Mouse (Mus musculus): Measurements from ENCODE around the gene Emilin1.

Emilin1 gene

DNA sequence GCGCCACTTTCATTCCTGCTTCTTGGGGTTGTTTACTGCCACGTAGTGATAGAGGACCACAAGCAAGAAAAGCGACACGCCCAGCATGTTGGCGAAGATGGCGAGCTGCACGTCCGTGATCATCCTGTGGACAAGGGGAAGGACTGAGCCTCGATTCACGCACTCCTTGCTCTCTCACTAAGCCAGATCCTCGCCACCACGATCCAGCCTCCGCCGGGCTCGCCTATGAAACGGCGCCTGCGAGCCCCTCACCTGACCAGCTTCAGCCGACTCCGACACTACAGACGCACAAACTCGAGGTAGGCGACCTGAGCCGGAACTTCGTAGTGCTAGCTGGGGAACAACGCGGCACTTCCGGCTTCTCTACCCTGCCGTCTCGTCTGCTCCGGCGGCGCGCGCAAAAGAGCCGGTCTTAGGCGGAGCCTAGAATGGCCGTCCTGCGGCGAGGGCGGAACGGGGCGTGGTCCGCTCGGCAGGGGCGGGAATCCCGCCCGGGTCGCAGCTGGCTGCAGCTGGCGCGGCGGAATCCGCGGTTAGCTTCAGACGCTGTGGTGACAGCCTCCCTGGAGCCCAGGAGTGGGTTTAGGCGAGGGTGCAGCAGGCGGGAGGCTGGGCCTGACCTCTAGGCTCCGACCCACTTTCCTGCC is 5.7 kb upstream of the Emilin1 start, which contains the start of gene Ost4:
Ost4 (minus strand) TSS at position 376 of the 647 bp plus-strand sequence.
- DNase-seq (ENCODE audit: low spot score in 2 of 2) = peak; percentile 84 to 91

DNA sequence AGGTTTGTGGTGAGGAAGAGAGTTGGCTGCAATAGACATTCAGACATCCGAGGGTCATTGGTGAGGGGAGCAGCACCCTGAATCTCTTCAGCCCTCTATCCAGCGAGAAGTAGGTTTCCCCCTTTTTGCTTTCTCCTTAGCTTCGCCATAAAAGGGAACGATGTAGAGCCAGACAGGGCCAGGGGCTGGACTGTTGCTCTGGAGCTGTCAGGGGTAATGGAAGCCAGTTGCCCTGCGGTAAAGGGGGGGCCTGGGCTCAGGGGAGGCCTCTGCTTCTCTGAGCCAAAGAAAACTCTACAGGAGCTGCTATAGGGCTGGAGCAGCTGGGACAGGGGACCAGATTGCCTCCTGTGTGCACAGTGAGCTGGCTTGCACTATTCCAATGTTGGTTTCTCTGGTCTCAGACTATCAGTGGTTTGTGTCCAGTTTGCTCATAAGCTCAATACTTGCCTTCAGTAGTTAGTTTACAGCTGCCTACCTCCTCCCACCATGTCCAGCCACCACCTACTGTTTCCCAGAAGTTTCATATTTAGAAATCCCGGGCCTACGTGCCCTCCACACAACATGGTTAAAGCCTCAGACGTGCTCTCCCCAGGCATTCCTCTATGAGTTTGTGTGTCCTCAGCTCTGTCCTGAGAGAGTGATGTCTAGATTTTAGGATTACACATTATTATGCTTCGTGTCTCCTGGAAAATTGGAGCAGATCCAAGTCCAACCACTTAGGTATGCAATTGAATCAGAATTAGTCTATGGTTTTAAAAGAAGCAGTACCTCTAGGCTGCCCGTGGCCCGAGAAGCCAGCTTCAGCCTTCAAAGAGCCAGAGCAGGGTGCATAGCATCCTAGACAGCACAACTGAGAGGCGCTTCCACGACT is 4.5 kb upstream of the Emilin1 start:
- no peak for DNase-seq (ENCODE audit: low spot score in 2 of 2)

DNA sequence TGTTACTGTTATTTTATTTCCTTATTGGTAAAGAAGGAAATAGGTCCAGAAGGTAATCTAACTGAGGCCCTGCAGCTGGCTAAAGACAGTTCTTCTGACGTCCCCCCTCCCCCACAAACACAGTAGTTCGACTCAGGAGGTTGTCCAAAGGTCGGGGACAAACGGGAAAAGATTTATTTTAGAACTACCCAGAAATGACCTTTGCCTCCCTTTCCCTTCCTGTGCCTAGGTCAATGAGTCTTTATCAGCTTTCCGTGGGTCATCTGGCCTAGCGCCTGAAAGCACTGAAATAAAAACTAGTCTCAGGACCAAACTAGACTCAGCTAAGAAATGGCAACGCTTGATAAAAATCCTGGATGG is 3.9 kb upstream of the Emilin1 start:
- no peak for DNase-seq (ENCODE audit: low spot score in 2 of 2)

DNA sequence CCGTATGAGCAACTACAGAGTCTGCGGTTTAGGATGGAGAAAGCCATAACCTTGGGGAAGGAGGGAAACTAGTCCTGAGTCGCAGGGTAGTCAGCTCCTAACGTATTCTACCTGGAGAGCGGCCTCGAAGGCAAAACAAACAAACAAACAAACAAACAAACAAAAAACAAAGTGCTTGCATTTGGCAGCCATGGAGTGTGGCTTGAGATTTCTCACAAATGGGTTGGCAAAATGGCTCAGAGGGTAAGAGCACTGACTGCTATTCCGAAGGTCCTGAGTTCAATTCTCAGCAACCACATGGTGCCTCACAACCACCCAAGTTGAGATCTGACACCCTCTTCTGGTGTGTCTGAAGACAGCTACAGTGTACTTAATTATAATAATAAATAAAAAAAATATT is 3.3 kb upstream of the Emilin1 start:
- no peak for DNase-seq (ENCODE audit: low spot score in 2 of 2)

GRCm38 (mm10) chr5:30910481-30910880 is 2.7 kb upstream of the Emilin1 start:
- DNase-seq (ENCODE audit: low spot score in 2 of 2) = no peak

DNA sequence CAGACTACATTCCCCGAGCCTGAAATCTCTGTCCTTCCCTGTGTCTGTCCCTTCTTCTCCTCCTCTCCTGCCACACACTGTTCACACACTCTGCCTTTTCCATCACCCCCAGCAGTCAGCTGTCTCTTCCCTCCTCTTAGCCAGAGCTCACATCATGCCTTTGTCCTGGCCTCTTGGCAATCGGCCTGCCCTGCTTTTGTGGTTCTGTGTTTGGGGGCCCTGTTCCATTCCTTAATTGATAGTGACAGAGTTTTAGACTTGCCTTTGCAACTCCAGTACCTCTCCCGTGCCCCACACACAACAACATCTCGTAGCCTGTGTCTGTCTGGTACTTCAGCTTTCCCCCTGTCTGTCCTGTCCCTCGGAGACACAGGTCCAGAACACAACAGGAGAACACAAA is 1.0 kb upstream of the Emilin1 start:
- DNase-seq (ENCODE audit: low spot score in 2 of 2) = no peak

- DNase-seq (ENCODE audit: low spot score in 2 of 2) = no peak
Observed at GRCm38 (mm10) chr5:30914101-30914635, 966 bp downstream of the Emilin1 start.

GRCm38 (mm10) chr5:30914849-30915248 is 1.6 kb downstream of the Emilin1 start:
- no peak for DNase-seq (ENCODE audit: low spot score in 2 of 2)

DNA sequence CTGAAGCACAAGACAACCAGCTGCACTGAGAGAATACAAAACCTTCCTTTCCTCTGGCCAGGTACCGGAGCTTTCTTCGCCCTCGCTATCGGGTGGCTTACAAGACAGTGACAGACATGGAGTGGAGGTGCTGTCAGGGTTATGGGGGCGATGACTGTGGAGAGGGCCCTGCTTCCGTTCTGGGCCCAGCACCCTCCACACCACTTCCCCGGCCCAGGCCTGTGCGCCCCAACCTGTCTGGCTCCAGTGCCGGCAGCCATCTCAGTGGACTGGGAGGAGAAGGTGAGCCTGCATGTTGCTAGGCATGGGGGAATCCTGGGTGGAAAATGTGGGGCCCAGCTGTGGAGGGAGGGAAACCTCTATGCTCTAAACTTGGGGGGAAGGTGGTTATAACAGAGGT is 2.3 kb downstream of the Emilin1 start:
- no peak for DNase-seq (ENCODE audit: low spot score in 2 of 2)

- peak; percentile 70 to 83 for DNase-seq (ENCODE audit: low spot score in 2 of 2)
Observed at GRCm38 (mm10) chr5:30915974-30916433, 2.8 kb downstream of the Emilin1 start.

- DNase-seq (ENCODE audit: low spot score in 2 of 2) = no peak
Observed at GRCm38 (mm10) chr5:30916841-30917240, 3.6 kb downstream of the Emilin1 start.

DNA sequence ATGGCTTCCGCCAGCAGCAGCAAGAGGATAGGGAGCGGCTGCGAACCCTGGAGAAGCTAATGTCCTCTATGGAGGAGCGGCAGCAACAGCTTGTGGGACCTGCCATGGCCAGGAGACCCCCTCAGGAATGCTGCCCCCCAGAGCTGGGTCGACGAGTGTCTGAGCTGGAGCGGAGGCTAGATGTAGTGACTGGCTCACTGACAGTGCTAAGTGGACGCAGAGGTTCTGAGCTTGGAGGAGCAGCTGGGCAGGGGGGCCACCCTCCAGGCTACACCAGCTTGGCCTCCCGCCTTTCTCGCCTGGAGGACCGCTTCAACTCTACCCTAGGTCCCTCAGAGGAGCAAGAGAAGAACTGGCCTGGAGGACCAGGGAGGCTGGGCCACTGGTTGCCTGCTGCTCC is 4.1 kb downstream of the Emilin1 start:
- no peak for DNase-seq (ENCODE audit: low spot score in 2 of 2)

GRCm38 (mm10) chr5:30917891-30918670 is 4.9 kb downstream of the Emilin1 start:
- no peak for DNase-seq (ENCODE audit: low spot score in 2 of 2)

DNA sequence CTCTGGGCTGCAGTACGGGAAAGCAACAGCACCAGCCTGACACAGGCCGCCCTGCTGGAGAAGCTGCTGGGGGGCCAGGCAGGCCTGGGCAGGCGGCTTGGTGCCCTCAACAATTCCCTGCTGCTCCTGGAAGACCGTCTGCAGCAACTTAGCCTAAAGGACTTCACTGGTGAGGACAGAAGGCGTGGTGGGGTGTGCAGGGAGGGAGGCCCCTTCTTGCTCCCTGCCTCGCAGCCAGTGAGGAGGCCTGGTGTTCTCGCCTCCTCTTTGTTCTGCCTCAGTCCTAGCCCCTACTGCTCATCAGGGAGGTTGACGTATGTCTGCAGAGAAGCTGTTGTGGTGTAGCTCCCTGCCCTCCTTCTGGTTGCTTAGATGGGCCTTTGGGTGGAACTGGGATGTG is 5.5 kb downstream of the Emilin1 start:
- no peak for DNase-seq (ENCODE audit: low spot score in 2 of 2)

DNA sequence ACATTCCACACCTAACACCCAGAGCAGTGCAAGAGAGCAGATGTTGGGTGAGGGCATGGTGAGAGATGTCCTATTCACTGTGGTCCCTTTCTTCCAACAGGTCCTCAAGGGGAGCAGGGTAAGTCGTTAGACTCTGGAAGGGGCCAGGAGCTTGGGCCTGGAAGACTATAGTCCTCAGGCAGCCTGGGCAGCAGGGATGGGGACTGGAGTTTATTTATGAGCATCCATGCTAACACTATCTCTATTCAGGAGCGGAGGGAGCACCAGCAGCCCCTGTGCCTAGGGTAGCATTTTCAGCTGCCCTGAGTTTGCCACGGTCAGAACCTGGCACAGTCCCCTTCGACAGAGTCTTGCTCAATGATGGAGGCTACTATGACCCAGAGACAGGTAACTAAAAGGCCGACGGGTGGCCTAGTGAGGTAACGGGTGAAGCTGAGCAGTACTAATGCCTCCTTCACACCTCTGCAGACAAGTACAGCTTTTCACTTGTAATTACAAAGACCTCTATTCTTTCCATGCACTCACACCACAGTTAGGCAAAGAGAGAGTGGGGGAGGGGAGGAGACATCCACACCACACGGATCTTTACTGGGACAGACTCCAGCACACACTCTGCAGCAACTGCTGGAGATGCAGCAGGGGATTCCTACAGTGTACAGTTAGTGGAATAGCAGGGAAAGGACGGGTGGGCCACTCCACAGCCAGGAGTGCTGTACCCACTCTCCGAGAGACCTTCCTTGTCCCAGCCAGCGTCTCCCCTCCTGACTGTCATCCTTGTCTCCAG is 6.8 kb downstream of the Emilin1 start:
- no peak for DNase-seq (ENCODE audit: low spot score in 2 of 2)

- DNase-seq (ENCODE audit: low spot score in 2 of 2) = no peak
Observed at GRCm38 (mm10) chr5:30920621-30921020, 7.4 kb downstream of the Emilin1 start.

GRCm38 (mm10) chr5:30921256-30922033 is 8.2 kb downstream of the Emilin1 start, which contains the start of gene Khk:
Gene Khk, plus strand, starts transcription at chr5:30921431.
- peak; percentile 83 to 89 for DNase-seq (ENCODE audit: low spot score in 2 of 2)

GRCm38 (mm10) chr5:30922581-30923041 is 9.4 kb downstream of the Emilin1 start:
- DNase-seq (ENCODE audit: low spot score in 2 of 2) = no peak

DNA sequence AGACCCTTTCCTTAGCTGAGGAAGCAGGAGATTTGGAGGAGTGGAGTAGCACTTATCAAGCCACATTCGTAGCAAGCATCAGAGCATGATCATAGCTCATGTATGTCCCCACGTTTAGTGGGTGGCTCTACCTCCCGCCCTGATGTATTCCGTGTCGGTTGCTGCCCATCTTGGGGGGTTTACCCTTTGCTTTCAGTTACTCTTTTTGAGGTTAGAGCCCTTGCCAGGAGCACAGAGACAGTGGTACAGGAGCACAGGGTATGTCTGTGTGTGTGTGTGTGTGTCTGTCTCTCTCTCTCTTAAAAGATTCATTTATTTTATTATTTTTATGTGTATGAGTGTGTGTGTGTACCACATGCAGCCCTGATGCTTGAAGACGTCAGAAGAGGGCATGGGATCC is 9.9 kb downstream of the Emilin1 start:
- no peak for DNase-seq (ENCODE audit: low spot score in 2 of 2)

DNA sequence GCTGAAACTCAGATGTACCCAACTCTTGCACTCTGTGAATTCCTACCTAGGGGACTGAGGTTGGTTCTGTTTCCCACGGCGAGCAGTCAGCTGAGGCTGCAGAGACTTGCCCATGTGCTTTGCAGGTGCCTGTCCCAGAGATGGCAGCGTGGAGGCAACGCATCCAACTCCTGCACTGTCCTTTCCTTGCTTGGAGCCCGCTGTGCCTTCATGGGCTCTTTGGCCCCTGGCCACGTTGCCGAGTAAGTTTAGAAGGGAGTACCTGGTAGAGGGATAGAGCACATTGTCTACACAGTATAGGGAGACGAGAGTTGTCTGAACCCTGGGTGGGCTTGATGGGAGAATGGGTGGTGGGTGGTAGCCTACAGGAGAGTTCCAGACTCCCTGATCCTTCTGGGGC is 11.4 kb downstream of the Emilin1 start:
- DNase-seq (ENCODE audit: low spot score in 2 of 2) = no peak
